Mouse (Mus musculus): ENCODE measurements around the gene Clic6.
A peak's percentile ranks its signal among the peaks of the same experiment; 100 is the strongest.

The Clic6 gene

GRCm38 (mm10) chr16:92535258-92535657 lies 49.7 kb downstream of the Clic6 start:
- DNase-seq = no peak

- no peak for DNase-seq
Measured at GRCm38 (mm10) chr16:92538356-92538755, 52.8 kb downstream of the Clic6 start.

GRCm38 (mm10) chr16:92544264-92544663 lies 58.7 kb downstream of the Clic6 start:
- peak; percentile 45 for DNase-seq

GRCm38 (mm10) chr16:92548651-92549050 lies 63.1 kb downstream of the Clic6 start:
- DNase-seq = peak; percentile 74

- peak; percentile 82 for DNase-seq
Measured at GRCm38 (mm10) chr16:92551266-92552105, 66.0 kb downstream of the Clic6 start.

GRCm38 (mm10) chr16:92552106-92552382 lies 66.5 kb downstream of the Clic6 start:
- DNase-seq = no peak

GRCm38 (mm10) chr16:92552858-92553257 lies 67.3 kb downstream of the Clic6 start:
- DNase-seq = no peak

- no peak for DNase-seq
Measured at GRCm38 (mm10) chr16:92555051-92555450, 69.5 kb downstream of the Clic6 start.

- DNase-seq = peak; percentile 6
Measured at GRCm38 (mm10) chr16:92565291-92565690, 79.8 kb downstream of the Clic6 start.

- peak; percentile 82 for DNase-seq
Measured at GRCm38 (mm10) chr16:92565708-92566107, 80.2 kb downstream of the Clic6 start.

GRCm38 (mm10) chr16:92566146-92566545 lies 80.6 kb downstream of the Clic6 start:
- no peak for DNase-seq

GRCm38 (mm10) chr16:92571246-92571645 lies 85.7 kb downstream of the Clic6 start:
- no peak for DNase-seq

- DNase-seq = no peak
Measured at GRCm38 (mm10) chr16:92573193-92573592, 87.7 kb downstream of the Clic6 start.

- no peak for DNase-seq
Measured at GRCm38 (mm10) chr16:92575792-92576191, 90.3 kb downstream of the Clic6 start.

- DNase-seq = no peak
Measured at GRCm38 (mm10) chr16:92577381-92577780, 91.8 kb downstream of the Clic6 start.

- no peak for DNase-seq
Measured at GRCm38 (mm10) chr16:92578915-92579653, 93.5 kb downstream of the Clic6 start.

GRCm38 (mm10) chr16:92580981-92581380 lies 95.4 kb downstream of the Clic6 start:
- no peak for DNase-seq

- DNase-seq = no peak
Measured at GRCm38 (mm10) chr16:92581767-92582166, 96.2 kb downstream of the Clic6 start.

- DNase-seq = no peak
Measured at GRCm38 (mm10) chr16:92587836-92588235, 102.3 kb downstream of the Clic6 start.

Measured in kidney, adult 9 months (tissue).